Mouse (Mus musculus) layer of hippocampus, adult 2 months (tissue): ENCODE measurements around the gene Eya3. TPM values are rescaled to one million over a fixed set of nuclear protein-coding genes. Genes with fewer than 3 reads are reported as not detected.

Experiments used
- DNase-seq, 2 experiments: peaks; one replicate each; pipeline ENCODE4 v3.0.0; 2022; ENCODE audit warnings: low spot score in 2 of 2
- H3K27ac ChIP-seq: fragments of 200-600 bp; 2 replicates; pipeline ENCODE4 v1.8.1; 2022
- H3K4me3 ChIP-seq: fragments of 200-600 bp; 2 replicates; pipeline ENCODE4 v1.8.1; 2022; ENCODE audit warnings: mild to moderate bottlenecking
- CTCF ChIP-seq: fragments of 200-600 bp; conservative IDR thresholded peaks from 2 replicates; pipeline ENCODE4 v1.8.1; 2022; ENCODE audit warnings: antibody characterized with exemption, mild to moderate bottlenecking, moderate library complexity
- total RNA-seq, 2 experiments: library from RNA; stranded (reverse); gene quantifications; 2 replicates each; pipeline ENCODE4 v1.2.3; 2021

The Eya3 gene
- total RNA-seq, 2 experiments from 2014 or later, result 24.2 to 28.2 TPM

DNA sequence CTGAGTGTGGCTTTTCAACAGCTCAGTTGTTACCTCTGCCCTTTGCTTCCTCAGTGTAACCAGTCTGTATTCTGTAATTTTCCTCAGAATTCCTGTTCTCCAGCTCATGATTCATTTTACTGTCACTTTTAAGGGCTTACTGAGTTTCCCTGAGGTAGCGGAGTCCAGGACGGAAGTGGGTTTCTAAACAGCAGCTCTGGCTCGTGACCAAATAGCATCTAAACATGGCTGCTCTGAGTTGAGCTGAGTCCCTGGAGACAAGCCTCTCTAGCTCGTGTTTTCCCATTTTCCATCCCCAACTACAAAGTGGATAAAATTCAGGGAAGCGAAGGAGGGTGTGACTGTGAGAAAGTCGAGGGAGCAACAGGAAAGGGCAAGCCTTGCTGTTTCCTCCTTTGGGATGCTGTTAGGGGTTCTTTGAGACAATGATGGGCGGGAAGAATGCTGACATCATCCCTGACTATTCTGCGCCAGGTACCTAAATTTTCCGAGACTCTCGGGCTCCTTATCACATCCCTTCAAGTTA is 19.9 kb upstream of the Eya3 start:
- DNase-seq, result no peak
- no peak for TF ChIP-seq CTCF
- Histone ChIP-seq H3K4me3 (no peak overlapping the region), H3K27ac (no peak overlapping the region)

DNA sequence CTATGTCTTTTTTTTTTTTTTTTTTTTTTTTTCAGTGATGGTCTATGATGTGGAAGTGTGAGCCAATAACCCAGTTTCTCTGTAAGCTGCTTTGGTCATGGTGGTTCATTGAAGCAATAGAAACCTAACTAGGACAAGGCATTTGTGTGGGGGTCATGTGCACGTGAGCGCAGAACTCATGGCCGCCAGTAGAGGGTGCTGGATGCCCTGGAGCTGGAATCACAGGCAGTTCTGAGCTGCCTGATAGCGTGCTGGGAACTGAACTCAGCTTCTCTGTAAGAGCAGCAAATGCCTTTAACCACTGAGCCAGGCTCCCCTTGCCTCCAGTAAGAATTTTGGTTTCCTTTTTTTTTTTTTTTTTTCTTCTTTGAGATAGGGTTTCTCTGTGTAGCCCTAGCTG is 18.7 kb upstream of the Eya3 start:
- DNase-seq, result no peak
- Histone ChIP-seq H3K4me3 (no peak overlapping the region), H3K27ac (no peak overlapping the region)
- TF ChIP-seq CTCF, result peak; percentile 27

DNA sequence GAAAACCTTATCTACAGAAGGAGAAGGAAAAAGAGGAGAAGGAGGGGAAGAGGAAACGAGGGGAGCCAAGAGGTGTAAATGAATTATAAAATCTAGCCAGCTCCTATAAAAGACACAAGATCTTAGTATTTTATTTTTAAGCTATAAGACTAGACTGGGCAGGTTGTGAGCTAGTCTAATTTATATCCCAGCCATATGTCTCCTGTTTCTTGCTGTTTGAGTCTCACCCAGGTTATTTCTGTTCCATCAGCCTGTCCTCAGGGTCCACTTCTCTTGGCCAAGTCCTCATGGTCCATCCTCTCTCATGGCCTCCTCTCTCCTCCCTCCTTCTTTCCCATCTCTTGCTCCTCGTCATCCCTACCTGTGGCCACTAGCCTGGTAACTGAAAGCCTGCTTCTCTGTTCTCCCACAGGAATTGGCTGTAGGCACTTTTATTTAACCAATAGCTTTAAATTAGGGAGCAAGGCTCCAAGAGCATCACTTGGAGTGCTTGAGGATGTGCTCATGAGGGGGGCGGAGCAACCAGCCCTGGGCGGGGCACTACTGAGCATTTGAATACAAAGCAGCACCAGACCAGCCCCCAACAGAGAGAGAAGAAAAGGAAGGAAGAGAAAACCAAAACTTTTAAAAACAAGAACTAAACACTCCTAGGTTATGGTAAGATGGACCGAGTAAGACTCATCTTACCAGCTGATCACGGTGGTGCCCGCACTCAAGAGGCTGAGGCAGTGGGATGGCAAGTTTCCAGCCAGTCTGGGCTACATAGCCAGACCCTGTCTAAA is 17.3 kb upstream of the Eya3 start:
- no peak for TF ChIP-seq CTCF
- H3K4me3 ChIP-seq, result no peak overlapping the region
- DNase-seq, result no peak
- H3K27ac ChIP-seq, result no peak overlapping the region

DNA sequence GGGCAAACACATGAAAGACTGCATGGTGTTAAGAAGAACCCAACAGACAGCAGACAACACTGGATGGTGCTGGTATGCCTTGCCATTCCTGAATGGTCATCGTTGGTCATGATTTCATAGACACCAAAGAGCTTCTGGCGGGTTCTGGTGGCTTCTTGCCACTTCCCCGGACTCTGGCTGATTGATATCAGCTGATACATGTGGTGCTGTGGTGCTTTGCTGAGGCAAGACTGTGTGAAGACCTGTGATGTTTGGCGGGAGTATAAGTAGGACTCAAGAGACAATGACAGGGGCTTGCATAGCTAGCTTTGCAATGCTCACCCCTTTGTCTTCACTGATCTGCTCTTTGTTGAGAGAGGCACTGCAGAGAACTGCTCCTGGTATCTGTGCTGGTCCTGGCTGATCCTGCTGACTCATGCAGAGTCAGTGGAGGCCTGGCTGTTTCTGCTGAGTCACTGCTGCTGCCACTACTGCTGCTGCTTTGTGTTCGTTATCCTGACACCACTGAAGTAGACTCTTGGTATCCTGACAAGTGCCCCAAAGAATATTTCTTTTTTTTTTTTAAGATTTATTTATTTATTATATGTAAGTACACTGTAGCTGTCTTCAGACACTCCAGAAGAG is 14.6 kb upstream of the Eya3 start:
- Histone ChIP-seq H3K27ac (no peak overlapping the region), H3K4me3 (no peak overlapping the region)
- no peak for TF ChIP-seq CTCF
- no peak for DNase-seq

DNA sequence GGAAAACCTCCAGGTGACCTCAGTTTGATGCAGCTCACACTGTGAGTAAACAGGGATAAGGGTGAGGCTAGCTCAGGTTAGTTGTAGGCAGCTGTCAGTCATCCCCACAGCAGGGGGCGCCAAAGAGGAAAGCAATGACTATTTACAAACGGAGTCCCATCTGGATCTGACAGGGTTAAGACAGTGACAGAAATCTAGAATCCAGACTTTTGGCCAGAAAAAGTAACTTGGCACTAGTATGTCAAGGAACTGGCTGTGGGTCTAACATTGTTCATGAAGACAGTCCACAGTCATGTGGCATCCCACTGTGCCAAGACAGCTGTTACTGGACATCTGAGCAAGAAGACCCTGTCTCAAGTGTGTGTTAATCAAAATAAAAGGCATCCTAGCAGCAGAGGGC is 10.0 kb upstream of the Eya3 start:
- TF ChIP-seq CTCF, result peak; percentile 68
- no peak overlapping the region for H3K4me3 ChIP-seq
- H3K27ac ChIP-seq, result no peak overlapping the region
- DNase-seq, result no peak

DNA sequence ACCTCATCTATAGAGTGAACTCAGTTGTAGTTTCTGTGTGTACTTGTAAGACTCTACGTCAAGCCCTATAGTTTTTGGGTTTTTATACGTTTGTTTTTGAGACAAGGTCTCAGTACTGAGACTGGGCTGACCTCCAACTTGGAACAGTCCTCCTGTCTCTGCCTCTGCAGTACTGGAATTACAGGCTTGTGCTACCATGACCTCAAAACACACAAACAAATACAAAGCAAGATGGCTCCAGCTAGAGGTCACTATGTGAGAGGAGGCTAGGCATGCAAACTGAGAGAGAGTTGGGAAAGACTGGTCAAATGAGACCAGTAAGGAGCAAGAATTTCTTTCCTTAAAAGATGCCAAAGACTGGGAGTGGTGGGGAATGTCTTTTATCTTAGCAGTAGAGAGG is 2.8 kb upstream of the Eya3 start:
- no peak overlapping the region for H3K27ac ChIP-seq
- H3K4me3 ChIP-seq, result no peak overlapping the region
- no peak for DNase-seq
- no peak for TF ChIP-seq CTCF

DNA sequence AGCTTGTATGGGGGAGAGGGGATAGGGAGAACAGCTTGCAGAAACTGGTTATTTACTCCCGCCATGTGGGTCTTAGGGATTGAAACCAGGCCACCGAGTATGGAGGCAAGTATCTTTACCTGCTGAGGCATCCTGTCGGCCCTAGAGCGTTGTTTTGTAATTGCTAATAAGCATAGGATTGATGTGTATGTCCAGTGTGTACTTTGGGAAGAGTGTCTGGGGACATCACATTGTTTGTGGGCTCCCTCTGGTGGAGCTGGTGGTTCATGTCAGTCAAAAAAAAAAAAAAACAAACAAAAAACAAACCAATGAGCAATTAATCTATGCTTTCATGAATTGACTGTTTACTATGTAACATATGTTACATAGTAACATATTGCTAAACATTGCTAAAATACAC is 2.2 kb upstream of the Eya3 start:
- Histone ChIP-seq H3K4me3 (no peak overlapping the region), H3K27ac (no peak overlapping the region)
- peak; percentile 76 for TF ChIP-seq CTCF
- peak in 1 of 2 experiments; percentile 21 for DNase-seq

DNA sequence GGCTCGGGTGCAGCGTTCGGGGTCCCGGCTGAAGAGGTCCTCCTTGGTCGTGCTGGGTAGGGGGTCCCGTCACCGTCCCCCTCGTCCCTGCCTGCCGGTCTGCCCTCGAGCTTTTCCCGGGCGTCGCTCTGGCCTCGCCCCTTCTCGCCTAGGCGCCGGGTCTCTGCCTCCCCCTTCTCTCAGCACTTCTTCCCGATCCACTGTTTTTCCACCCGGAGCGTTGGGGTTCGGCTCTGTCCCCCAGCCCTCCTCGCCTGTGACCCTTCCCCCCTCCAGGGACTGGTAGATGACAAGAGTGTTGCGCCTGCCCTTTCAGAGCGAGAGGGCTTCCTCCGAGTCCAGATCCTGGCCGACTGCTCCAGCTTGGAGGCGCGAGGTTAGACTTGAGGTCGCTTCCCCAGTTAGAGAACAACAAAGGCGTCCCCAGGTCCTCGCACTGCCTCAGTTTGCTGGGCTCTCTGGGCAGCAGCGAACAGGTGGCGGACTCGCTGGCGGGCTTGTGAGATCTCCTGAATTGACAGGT is 465 bp downstream of the Eya3 start:
- peak overlapping the region; percentile 99 for H3K4me3 ChIP-seq
- TF ChIP-seq CTCF, result no peak
- no peak for DNase-seq
- H3K27ac ChIP-seq, result peak overlapping the region; percentile 85

DNA sequence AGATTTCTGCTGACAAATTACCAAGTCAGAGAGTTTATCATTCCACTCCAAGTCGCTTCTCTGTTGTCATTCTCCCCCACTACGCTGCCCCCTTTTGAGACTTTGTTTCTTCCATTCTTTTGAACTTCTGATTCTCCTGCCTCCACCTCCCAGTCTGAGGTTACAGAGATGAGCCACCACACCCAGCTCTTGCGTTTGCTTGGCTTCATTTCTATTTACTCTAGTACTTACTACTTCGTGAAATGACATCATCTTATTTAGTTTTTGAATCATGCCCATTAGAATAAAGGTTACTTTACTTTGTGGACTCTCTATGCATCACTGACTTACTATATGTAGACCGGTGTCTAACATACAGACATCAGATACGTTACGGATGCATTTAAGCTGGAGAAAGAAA is 8.7 kb downstream of the Eya3 start:
- no peak for TF ChIP-seq CTCF
- DNase-seq, result no peak
- no peak overlapping the region for H3K4me3 ChIP-seq
- no peak overlapping the region for H3K27ac ChIP-seq

DNA sequence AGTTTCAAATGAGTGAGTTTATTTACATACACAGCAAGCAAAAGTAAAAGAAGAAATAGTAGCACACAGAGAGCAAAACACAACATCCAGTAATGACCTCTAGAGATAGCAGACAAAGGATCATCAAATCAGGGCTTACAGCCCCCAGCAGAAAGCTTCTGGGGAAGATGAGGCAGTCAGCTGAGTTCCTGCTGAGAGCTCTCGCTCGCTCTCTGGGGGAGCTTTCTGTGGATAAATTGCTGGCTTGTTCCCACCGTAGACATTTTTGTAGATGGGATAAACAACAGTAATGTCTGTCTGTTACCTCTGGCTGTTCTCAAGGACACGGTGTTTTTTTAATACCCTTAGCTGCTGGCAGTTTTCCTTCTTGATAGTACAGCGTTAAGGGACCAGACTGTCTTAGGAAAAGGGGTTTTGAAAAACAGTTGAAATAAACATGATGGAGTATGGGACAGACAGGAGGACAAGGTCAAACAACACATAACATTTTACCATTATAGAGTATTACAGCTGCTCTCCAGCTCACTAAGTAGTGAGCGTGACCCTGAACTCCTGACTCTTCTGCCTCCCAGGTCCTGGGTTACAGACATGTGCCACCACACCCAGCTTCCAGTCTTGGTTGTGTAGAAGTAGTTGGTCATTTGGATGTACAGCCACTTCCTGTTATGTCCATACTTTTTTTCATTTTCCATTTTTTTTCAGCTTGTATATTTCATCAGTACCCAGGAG is 10.6 kb downstream of the Eya3 start:
- TF ChIP-seq CTCF, result no peak
- no peak overlapping the region for H3K27ac ChIP-seq

DNA sequence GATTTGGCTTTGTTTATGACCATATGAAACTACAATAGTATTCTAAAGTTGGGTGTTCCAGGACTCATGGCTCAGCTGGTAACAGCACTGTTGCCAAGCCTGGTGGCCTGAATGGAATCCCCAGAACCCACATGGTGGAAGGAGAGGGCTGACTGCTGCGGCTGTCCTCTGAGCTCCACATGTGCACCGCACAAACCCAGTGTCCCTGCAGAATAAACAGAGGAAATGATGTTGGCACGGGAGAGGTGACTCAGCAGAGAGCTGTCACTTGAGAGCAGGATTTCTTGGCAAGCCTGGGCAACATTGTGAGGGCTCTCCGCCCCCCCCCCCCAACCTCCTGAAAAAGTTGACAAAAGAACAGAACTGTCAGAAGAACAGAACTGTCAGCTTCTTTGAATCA is 14.1 kb downstream of the Eya3 start:
- no peak for DNase-seq
- TF ChIP-seq CTCF, result no peak
- Histone ChIP-seq H3K4me3 (no peak overlapping the region), H3K27ac (peak overlapping the region; percentile 12; the same call in 1 of the 2 replicates)

More for the DNA sequence above, 10.6 kb downstream of the Eya3 start:
- no peak for DNase-seq
- H3K4me3 ChIP-seq, result no peak overlapping the region

DNA sequence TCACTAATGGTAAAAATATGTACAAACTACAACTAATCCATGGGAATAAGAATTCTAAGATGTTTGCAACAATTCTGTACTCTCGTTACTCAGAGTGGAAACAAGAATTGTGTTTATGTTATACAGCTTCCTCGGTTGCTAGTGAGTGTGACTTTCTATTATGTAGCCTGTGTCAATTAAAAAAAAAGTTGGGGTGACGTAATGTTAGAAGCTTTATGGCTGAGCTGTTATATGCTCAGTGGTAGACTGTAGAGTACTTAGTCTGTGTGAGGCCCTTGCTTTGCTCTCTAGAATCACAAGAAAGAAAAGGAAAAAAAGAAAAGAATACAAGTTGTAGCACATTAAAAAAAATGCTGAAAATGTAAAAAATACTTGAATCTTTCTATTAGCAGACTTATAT is 15.0 kb downstream of the Eya3 start:
- no peak for DNase-seq
- TF ChIP-seq CTCF, result no peak
- no peak overlapping the region for H3K27ac ChIP-seq
- H3K4me3 ChIP-seq, result no peak overlapping the region

DNA sequence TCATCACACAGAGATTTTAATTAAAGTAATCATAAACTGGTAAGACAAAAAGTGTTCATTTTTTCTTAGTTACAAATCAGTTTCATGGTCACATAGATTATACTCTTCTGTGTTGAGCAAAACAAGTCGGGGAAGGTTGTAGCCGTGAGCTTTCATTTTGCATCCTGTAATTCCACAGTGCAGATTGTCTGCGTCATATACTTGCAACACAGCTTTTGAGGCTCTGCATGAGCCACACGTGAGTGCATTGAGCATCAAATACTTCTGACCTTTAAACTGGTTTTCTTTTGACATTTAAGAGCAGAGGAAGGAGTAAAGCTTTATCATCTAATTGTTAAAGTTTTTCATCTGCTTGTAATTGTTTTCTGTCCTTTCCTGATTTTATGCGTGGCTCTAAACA is 16.5 kb downstream of the Eya3 start:
- DNase-seq, result no peak
- no peak for TF ChIP-seq CTCF
- Histone ChIP-seq H3K27ac (0 out of 2 replicates have a peak overlapping the region, but pooled peaks have one; percentile 3), H3K4me3 (no peak overlapping the region)
